Mouse (Mus musculus) limb, embryonic 15.5 days (tissue): ENCODE measurements around the gene Sstr2. TPM values are rescaled to one million over a fixed set of nuclear protein-coding genes. Genes with fewer than 3 reads are reported as not detected.

Source experiments
- polyA plus RNA-seq: library from polyadenylated mRNA; unstranded; fragments of >200 nt; fragmentation: Nextera tagmentation; extraction: Ambion mirVana; gene quantifications from 2 replicates; pipeline ENCODE4 v1.2.1, GENCODE M21; 2015

The Sstr2 gene
- polyA plus RNA-seq, 1 experiment from 2014 or later = 1.0 TPM

Other genes with a start within 250 kb of the Sstr2 start
- gene Cog1, start 29.8 kb downstream of the Sstr2 start, polyA plus RNA-seq = 24.9 and 25.4 TPM in 2 replicates
- gene Slc39a11, start 30.7 kb downstream of the Sstr2 start, polyA plus RNA-seq = 30.0 and 30.1 TPM in 2 replicates
- 45.6 and 46.0 TPM in 2 replicates for gene Fam104a, start 64.8 kb downstream of the Sstr2 start, polyA plus RNA-seq
- 19.2 and 21.5 TPM in 2 replicates for gene D11Wsu47e, start 65.1 kb downstream of the Sstr2 start, polyA plus RNA-seq
- gene Cpsf4l, start 90.7 kb downstream of the Sstr2 start, polyA plus RNA-seq = 0.92 and 1.3 TPM in 2 replicates
- gene Cdc42ep4, start 132.5 kb downstream of the Sstr2 start, polyA plus RNA-seq = 70.1 and 72.4 TPM in 2 replicates